ENCODE assay signal across 19 mouse cellular contexts in the genomic region with DNA sequence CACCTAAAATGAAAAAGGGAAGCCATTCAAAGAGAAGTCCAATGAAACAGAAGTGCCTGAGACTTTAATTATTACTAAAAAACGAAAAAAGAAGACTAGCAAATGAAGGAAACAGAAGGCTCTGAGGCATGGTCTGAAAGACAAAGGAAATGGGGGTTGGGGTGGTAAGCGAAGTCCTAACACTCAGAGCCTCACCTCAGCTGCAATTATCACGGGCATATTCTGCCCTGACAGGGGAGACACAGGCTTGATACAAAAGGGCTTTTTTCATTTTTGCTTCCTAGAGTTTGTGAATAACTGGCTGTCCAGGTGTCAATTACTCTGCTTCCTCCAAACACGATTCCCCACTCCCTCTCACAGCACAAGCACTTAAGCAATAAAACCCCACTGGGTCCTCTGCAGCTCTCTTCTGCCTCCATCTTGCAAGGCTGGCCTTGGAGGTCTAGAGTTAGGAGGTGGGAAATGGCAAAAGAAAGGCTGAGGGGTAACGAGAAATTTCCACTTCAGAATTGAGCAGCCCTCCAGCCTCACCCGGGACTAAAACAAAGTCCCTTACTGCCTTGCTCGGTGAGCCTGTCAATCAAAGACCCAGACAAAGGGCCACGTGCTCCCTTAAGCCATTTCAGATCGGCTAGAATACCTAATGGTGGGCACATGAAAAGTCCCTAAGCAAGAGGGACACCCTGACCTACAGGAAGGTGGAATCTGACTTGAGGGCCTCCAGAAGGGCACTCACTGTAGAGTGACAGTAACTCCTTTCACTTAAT.
DNase-seq lines count a peak whose midpoint lies in the region; ATAC-seq and TF ChIP-seq lines count a peak whose summit lies in the region.
"Had no signal": no experiment of that assay in that cellular context is flagged by ENCODE, and none has a peak within 500 bp of the region (broad histone marks: within the 10 kb centered on the region; RNA-seq: fewer than 3 reads in every experiment).

No protein-coding gene starts in this region.

- no peaks in the 10 kb centered on the region for H3K27me3 ChIP-seq in intestine, embryonic 16.5 days (replicated peaks; ENCODE audit: control insufficient read depth, insufficient read depth, low read length)
- no peaks in the 10 kb centered on the region for H3K27me3 ChIP-seq in intestine, postnatal 0 days (replicated peaks; ENCODE audit: control insufficient read depth, insufficient read depth, low read length)
- H3K27me3 ChIP-seq in forebrain, embryonic 11.5 days (ENCODE audit: control insufficient read depth, insufficient read depth, low read length), result no peaks in the 10 kb centered on the region
- H3K27me3 ChIP-seq in hindbrain, embryonic 13.5 days, result no peaks in the 10 kb centered on the region
- H3K27me3 ChIP-seq: embryonic facial prominence, embryonic 12.5 days; heart, embryonic 13.5 days; neural tube, embryonic 12.5 days had no signal

- H3K4me3 ChIP-seq in intestine, embryonic 16.5 days (ENCODE audit: low read length), result no peak overlapping the region
- no peak overlapping the region for H3K4me3 ChIP-seq in intestine, postnatal 0 days (ENCODE audit: low read depth, low read length)
- H3K4me3 ChIP-seq in forebrain, embryonic 11.5 days (ENCODE audit: low read depth, low read length), result no peak overlapping the region
- H3K4me3 ChIP-seq in hindbrain, embryonic 13.5 days, result no peak overlapping the region
- H3K4me3 ChIP-seq: embryonic facial prominence, embryonic 12.5 days; heart, embryonic 13.5 days; neural tube, embryonic 12.5 days had no signal

- no peak for TF ChIP-seq CTCF in intestine, postnatal 0 days (IDR thresholded peaks at IDR 0.05; ENCODE audit: low read depth)

- H3K9ac ChIP-seq in intestine, embryonic 16.5 days (ENCODE audit: low read depth, low read length), result no peak overlapping the region
- no peak overlapping the region for H3K9ac ChIP-seq in intestine, postnatal 0 days (ENCODE audit: low read depth, low read length)
- H3K9ac ChIP-seq in forebrain, embryonic 11.5 days (ENCODE audit: low read length), result 0 out of 2 replicates have a peak overlapping the region, but pooled peaks have one; percentile 20
- H3K9ac ChIP-seq in hindbrain, embryonic 13.5 days, result no peak overlapping the region
- H3K9ac ChIP-seq: embryonic facial prominence, embryonic 12.5 days; heart, embryonic 13.5 days; liver, embryonic 14.5 days; neural tube, embryonic 12.5 days had no signal

- H3K4me2 ChIP-seq in intestine, embryonic 16.5 days (ENCODE audit: low read depth, low read length), result no peak overlapping the region
- no peak overlapping the region for H3K4me2 ChIP-seq in intestine, postnatal 0 days (replicated peaks; ENCODE audit: low read depth)
- no peak overlapping the region for H3K4me2 ChIP-seq in forebrain, embryonic 11.5 days (ENCODE audit: low read depth, low read length, severe bottlenecking)
- H3K4me2 ChIP-seq in hindbrain, embryonic 13.5 days, result no peak overlapping the region
- H3K4me2 ChIP-seq: embryonic facial prominence, embryonic 12.5 days; heart, embryonic 13.5 days; neural tube, embryonic 12.5 days had no signal

- peak; percentile 38; the same call in 1 of the 2 replicates for ATAC-seq in intestine, embryonic 16.5 days
- ATAC-seq in intestine, postnatal 0 days, result no peak
- peak; percentile 51; the same call in 1 of the 2 replicates for ATAC-seq in forebrain, embryonic 11.5 days (replicated peaks; ENCODE audit: low FRiP score)
- ATAC-seq in hindbrain, embryonic 13.5 days (ENCODE audit: low FRiP score), result no peak
- ATAC-seq in frontal cortex, adult (ENCODE audit: low TSS enrichment), result no peak

- H3K36me3 ChIP-seq in intestine, embryonic 16.5 days (ENCODE audit: control insufficient read depth, insufficient read depth, low read length), result no peaks in the 10 kb centered on the region
- no peaks in the 10 kb centered on the region for H3K36me3 ChIP-seq in intestine, postnatal 0 days (ENCODE audit: control insufficient read depth, insufficient read depth)
- no peaks in the 10 kb centered on the region for H3K36me3 ChIP-seq in forebrain, embryonic 11.5 days (ENCODE audit: control insufficient read depth, insufficient read depth, low read length)
- no peaks in the 10 kb centered on the region for H3K36me3 ChIP-seq in hindbrain, embryonic 13.5 days
- H3K36me3 ChIP-seq: embryonic facial prominence, embryonic 12.5 days; heart, embryonic 13.5 days; neural tube, embryonic 12.5 days had no signal

- DNase-seq in forebrain, embryonic 11.5 days (ENCODE audit: low spot score), result peak; percentile 55
- peak; percentile 50 for DNase-seq in thymus, postnatal 14 days
- no peak for DNase-seq in urinary bladder, postnatal 36 days (ENCODE audit: low spot score in 2 of 2)
- no peak for DNase-seq in neural tube, embryonic 10.5 days (ENCODE audit: extremely low spot score, low spot score)
- DNase-seq: adrenal gland, postnatal 36 days; cerebellum, postnatal 14 days; gastrocnemius, postnatal 14 days; kidney, adult 8-10 months; kidney, postnatal 4 days; lung, postnatal 14 days; right cerebral cortex, postnatal 4 days had no signal

- H3K27ac ChIP-seq in intestine, embryonic 16.5 days (ENCODE audit: low read length), result no peak overlapping the region
- H3K27ac ChIP-seq in intestine, postnatal 0 days (ENCODE audit: low read depth, low read length), result no peak overlapping the region
- H3K27ac ChIP-seq in forebrain, embryonic 11.5 days (ENCODE audit: low read depth, low read length), result peak overlapping the region; percentile 57; the same call in 1 of the 2 replicates
- H3K27ac ChIP-seq in hindbrain, embryonic 13.5 days, result 0 out of 2 replicates have a peak overlapping the region, but pooled peaks have one; percentile 44
- H3K27ac ChIP-seq: embryonic facial prominence, embryonic 12.5 days; heart, embryonic 13.5 days; liver, embryonic 14.5 days; neural tube, embryonic 12.5 days had no signal

- 43% methylated on average over 9 of the region's 9 CpGs for WGBS in intestine, embryonic 16.5 days
- WGBS in intestine, postnatal 0 days, result 50% methylated on average over 9 of the region's 9 CpGs
- WGBS in forebrain, embryonic 11.5 days, result 20% methylated on average over 9 of the region's 9 CpGs
- WGBS in hindbrain, embryonic 13.5 days, result 28% methylated on average over 9 of the region's 9 CpGs

- H3K4me1 ChIP-seq in intestine, embryonic 16.5 days (ENCODE audit: control insufficient read depth, insufficient read depth, low read length), result no peaks in the 10 kb centered on the region
- no peaks in the 10 kb centered on the region for H3K4me1 ChIP-seq in intestine, postnatal 0 days (replicated peaks; ENCODE audit: control insufficient read depth, insufficient read depth, low read length)
- peaks cover 6% of the 10 kb centered on the region; the same call in 1 of the 2 replicates for H3K4me1 ChIP-seq in forebrain, embryonic 11.5 days (replicated peaks; ENCODE audit: control insufficient read depth, insufficient read depth, low read length)
- peaks cover 15% of the 10 kb centered on the region for H3K4me1 ChIP-seq in hindbrain, embryonic 13.5 days (replicated peaks)
- H3K4me1 ChIP-seq: embryonic facial prominence, embryonic 12.5 days had no signal

- no peaks in the 10 kb centered on the region for H3K9me3 ChIP-seq in intestine, embryonic 16.5 days (ENCODE audit: control insufficient read depth, low read length)
- H3K9me3 ChIP-seq in intestine, postnatal 0 days (ENCODE audit: control insufficient read depth), result no peaks in the 10 kb centered on the region
- no peaks in the 10 kb centered on the region for H3K9me3 ChIP-seq in forebrain, embryonic 11.5 days (ENCODE audit: control insufficient read depth, low read length)
- H3K9me3 ChIP-seq in hindbrain, embryonic 13.5 days, result no peaks in the 10 kb centered on the region
- H3K9me3 ChIP-seq: embryonic facial prominence, embryonic 12.5 days; heart, embryonic 13.5 days; neural tube, embryonic 12.5 days had no signal

Comparison
In these comparisons a context has a peak if more than half of its experiments do, and no peak if none do; other contexts are left out.
1. ATAC-seq: peak in intestine, embryonic 16.5 days (single experiment) and forebrain, embryonic 11.5 days (single experiment); none in intestine, postnatal 0 days (single experiment), hindbrain, embryonic 13.5 days (single experiment) and frontal cortex, adult (single experiment).
2. H3K27ac ChIP-seq: peak in forebrain, embryonic 11.5 days (single experiment) and hindbrain, embryonic 13.5 days (single experiment); none in intestine, embryonic 16.5 days (single experiment) and intestine, postnatal 0 days (single experiment).
3. DNase-seq: peak in forebrain, embryonic 11.5 days (single experiment) and thymus, postnatal 14 days (single experiment); none in urinary bladder, postnatal 36 days (0 of 2) and neural tube, embryonic 10.5 days (single experiment).